Mouse (Mus musculus) testis, adult 2 months (tissue): ENCODE results near the gene Pde4d. TPM values are rescaled to one million over a fixed set of nuclear protein-coding genes. Genes with fewer than 3 reads are reported as not detected.

ENCODE experiments used
- H3K27ac ChIP-seq: fragments of 200-500 bp; 2 replicates; pipeline ENCODE4 v1.5.1; 2012; ENCODE audit warnings: low read depth, low read length; ENCODE audit not compliant: control insufficient read depth, insufficient read depth
- H3K27me3 ChIP-seq: fragments of 200-500 bp; 2 replicates; pipeline ENCODE4 v1.6.1; 2012; ENCODE audit warnings: mild to moderate bottlenecking, low read length, moderate library complexity; ENCODE audit not compliant: control insufficient read depth, insufficient read depth
- H3K36me3 ChIP-seq: fragments of 200-500 bp; 2 replicates; pipeline ENCODE4 v1.6.1; 2012; ENCODE audit warnings: mild to moderate bottlenecking, low read length; ENCODE audit not compliant: control insufficient read depth, insufficient read depth
- H3K4me1 ChIP-seq: fragments of 200-500 bp; 2 replicates; pipeline ENCODE4 v1.6.1; 2012; ENCODE audit warnings: low read length; ENCODE audit not compliant: control insufficient read depth, insufficient read depth
- H3K4me3 ChIP-seq: fragments of 200-500 bp; 2 replicates; pipeline ENCODE4 v1.5.1; 2012; ENCODE audit warnings: low read depth, mild to moderate bottlenecking, low read length, moderate library complexity, mixed read lengths; ENCODE audit not compliant: control insufficient read depth
- CTCF ChIP-seq: fragments of 200-500 bp; IDR thresholded peaks from 2 replicates; pipeline ENCODE4 v1.5.1; 2012; ENCODE audit warnings: low read depth, mild to moderate bottlenecking, inconsistent platforms, low read length, moderate library complexity; ENCODE audit not compliant: control insufficient read depth, insufficient read depth, insufficient replicate concordance
- POLR2A ChIP-seq: fragments of 200-500 bp; IDR thresholded peaks from 2 replicates; pipeline ENCODE4 v1.6.1; 2012; ENCODE audit warnings: low read depth, mild to moderate bottlenecking, inconsistent platforms, low read length, moderate library complexity; ENCODE audit not compliant: control insufficient read depth
- polyA plus RNA-seq: library from polyadenylated mRNA; depleted of rRNA; stranded (reverse); fragments of >200 nt; gene quantifications from 2 replicates; pipeline ENCODE4 v1.2.3, GENCODE M21; 2012

Gene Pde4d
- polyA plus RNA-seq, 1 experiment: 2.1 TPM

GRCm38 (mm10) chr13:109158703-109159102, 709.0 kb downstream of the Pde4d start:
- Histone ChIP-seq H3K27me3 (no peaks in the 10 kb centered on the region), H3K4me1 (no peaks in the 10 kb centered on the region), H3K36me3 (no peaks in the 10 kb centered on the region), H3K27ac (no peak overlapping the region), H3K4me3 (no peak overlapping the region)
- TF ChIP-seq CTCF: no peak
- TF ChIP-seq POLR2A: no peak

GRCm38 (mm10) chr13:109168556-109169334, 719.0 kb downstream of the Pde4d start:
- Histone ChIP-seq H3K36me3 (no peaks in the 10 kb centered on the region), H3K27ac (no peak overlapping the region), H3K4me1 (no peaks in the 10 kb centered on the region), H3K4me3 (no peak overlapping the region), H3K27me3 (no peaks in the 10 kb centered on the region)
- TF ChIP-seq CTCF: no peak
- TF ChIP-seq POLR2A: no peak

GRCm38 (mm10) chr13:109169335-109169606, 719.5 kb downstream of the Pde4d start:
- Histone ChIP-seq H3K27me3 (no peaks in the 10 kb centered on the region), H3K4me1 (no peaks in the 10 kb centered on the region), H3K4me3 (no peak overlapping the region), H3K27ac (no peak overlapping the region), H3K36me3 (no peaks in the 10 kb centered on the region)
- TF ChIP-seq CTCF (no peak), POLR2A (no peak)

GRCm38 (mm10) chr13:109171688-109172087, 721.9 kb downstream of the Pde4d start:
- TF ChIP-seq CTCF (no peak), POLR2A (no peak)
- Histone ChIP-seq H3K4me3 (no peak overlapping the region), H3K4me1 (no peaks in the 10 kb centered on the region), H3K36me3 (no peaks in the 10 kb centered on the region), H3K27me3 (no peaks in the 10 kb centered on the region), H3K27ac (no peak overlapping the region)

GRCm38 (mm10) chr13:109175281-109175680, 725.5 kb downstream of the Pde4d start:
- Histone ChIP-seq H3K36me3 (no peaks in the 10 kb centered on the region), H3K27me3 (no peaks in the 10 kb centered on the region), H3K4me3 (no peak overlapping the region), H3K27ac (no peak overlapping the region), H3K4me1 (no peaks in the 10 kb centered on the region)
- TF ChIP-seq POLR2A (no peak), CTCF (no peak)

GRCm38 (mm10) chr13:109175852-109176621, 726.3 kb downstream of the Pde4d start:
- no peak overlapping the region for H3K27ac ChIP-seq
- no peak for TF ChIP-seq POLR2A
- no peak for TF ChIP-seq CTCF
- H3K36me3 ChIP-seq: no peaks in the 10 kb centered on the region
- no peaks in the 10 kb centered on the region for H3K27me3 ChIP-seq
- no peaks in the 10 kb centered on the region for H3K4me1 ChIP-seq
- H3K4me3 ChIP-seq: no peak overlapping the region

GRCm38 (mm10) chr13:109181363-109181762, 731.6 kb downstream of the Pde4d start:
- no peaks in the 10 kb centered on the region for H3K4me1 ChIP-seq
- H3K27ac ChIP-seq: no peak overlapping the region
- no peak overlapping the region for H3K4me3 ChIP-seq
- no peaks in the 10 kb centered on the region for H3K36me3 ChIP-seq
- TF ChIP-seq CTCF (no peak), POLR2A (no peak)
- H3K27me3 ChIP-seq: no peaks in the 10 kb centered on the region
